Mouse (Mus musculus): ENCODE measurements around the gene Gadd45g.

Gene Gadd45g

DNA sequence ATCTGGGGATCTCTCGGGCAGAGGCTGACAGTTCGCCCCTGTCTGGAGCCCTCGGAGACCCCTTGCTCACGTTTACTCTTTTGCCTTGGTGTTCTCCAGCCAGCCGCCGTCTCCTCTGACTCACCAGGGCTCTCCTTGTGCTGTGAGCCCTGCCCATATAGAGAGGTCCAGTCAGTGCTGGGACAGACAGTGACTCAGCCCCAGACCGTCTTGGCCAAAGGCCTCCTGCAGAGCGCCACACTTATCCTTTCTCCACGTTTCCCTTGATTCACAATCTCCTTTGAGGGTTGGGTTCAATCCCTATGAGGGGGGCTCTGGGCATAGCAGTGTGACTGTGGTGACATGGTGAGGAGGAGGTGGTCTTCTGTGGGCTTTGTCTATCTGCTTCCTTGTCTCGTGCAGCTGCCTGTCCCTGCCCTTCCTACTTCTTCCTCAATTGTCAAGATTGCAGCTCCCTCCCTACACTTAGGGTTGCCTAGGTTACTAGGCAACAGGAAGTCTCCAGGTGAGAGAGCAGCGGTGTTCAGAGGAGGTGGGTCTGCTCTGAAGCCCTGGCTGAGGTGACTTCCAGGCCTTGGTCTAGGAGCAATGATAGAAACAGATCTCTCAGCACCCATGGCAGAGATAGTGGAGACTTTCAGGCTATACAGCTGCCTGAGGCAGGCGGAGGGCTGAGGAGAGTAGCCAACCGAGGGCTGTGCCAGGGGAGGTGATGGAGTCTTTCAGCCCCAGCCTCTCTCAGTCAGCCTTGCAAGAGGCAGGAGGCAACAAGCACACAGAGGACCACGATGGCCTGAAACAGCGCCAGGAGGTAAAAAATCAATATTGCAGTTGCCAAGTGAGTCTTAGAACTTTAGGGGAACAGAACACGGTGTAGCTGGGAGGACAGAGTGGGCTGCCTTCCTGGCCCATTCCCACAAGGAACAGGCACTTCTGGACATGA is 7.1 kb downstream of the Gadd45g start:
- DNase-seq: peak; percentile 54

DNA sequence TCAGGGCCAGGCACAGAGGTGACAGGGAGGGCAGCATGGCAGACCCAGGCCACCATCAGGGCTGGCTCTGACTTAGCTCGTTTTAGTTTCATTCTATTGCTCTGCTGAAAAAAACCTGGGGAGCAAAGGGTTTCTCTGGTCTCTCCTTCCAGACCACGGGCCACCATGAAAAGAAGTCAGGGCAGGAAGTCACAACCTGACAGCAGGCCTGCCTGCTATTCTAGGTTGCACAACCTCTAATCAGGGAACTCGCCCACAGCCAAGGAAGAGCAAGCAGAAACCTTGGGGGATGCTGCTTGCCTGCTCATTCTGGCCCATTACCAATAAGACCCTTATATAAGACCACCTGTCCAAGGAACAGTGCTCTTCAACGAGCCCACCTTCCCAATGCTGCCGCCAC is 9.1 kb downstream of the Gadd45g start:
- DNase-seq: no peak

GRCm38 (mm10) chr13:51857156-51857555 is 10.7 kb downstream of the Gadd45g start:
- DNase-seq: no peak

GRCm38 (mm10) chr13:51858475-51858874 is 12.0 kb downstream of the Gadd45g start:
- no peak for DNase-seq

DNA sequence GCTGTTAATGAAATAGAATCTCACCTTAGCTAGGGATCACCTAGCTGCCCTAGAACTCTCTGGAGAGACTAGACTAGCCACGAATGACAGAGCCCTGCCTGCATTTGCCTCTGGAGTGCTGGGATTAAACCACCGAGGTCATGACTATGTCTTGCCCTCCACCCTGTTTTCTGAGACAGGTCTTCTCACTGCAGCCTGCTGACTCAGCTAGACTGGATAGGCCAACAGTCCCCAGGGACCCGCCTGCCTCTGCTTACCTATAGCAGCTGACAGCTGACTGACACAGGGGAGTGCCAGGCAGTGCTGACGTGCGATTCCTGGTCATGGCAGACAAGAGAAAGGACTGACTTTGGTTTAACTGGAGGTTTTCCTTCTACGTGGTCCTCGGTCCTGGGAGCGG is 12.7 kb downstream of the Gadd45g start:
- DNase-seq: no peak

GRCm38 (mm10) chr13:51859798-51860197 is 13.3 kb downstream of the Gadd45g start:
- no peak for DNase-seq

GRCm38 (mm10) chr13:51862750-51863149 is 16.3 kb downstream of the Gadd45g start:
- DNase-seq: no peak

GRCm38 (mm10) chr13:51866151-51866659 is 19.7 kb downstream of the Gadd45g start:
- no peak for DNase-seq

- DNase-seq: no peak
Observed at GRCm38 (mm10) chr13:51868491-51869128, 22.1 kb downstream of the Gadd45g start.

GRCm38 (mm10) chr13:51869129-51869491 is 22.6 kb downstream of the Gadd45g start:
- no peak for DNase-seq

GRCm38 (mm10) chr13:51871148-51871547 is 24.7 kb downstream of the Gadd45g start:
- DNase-seq: no peak

DNA sequence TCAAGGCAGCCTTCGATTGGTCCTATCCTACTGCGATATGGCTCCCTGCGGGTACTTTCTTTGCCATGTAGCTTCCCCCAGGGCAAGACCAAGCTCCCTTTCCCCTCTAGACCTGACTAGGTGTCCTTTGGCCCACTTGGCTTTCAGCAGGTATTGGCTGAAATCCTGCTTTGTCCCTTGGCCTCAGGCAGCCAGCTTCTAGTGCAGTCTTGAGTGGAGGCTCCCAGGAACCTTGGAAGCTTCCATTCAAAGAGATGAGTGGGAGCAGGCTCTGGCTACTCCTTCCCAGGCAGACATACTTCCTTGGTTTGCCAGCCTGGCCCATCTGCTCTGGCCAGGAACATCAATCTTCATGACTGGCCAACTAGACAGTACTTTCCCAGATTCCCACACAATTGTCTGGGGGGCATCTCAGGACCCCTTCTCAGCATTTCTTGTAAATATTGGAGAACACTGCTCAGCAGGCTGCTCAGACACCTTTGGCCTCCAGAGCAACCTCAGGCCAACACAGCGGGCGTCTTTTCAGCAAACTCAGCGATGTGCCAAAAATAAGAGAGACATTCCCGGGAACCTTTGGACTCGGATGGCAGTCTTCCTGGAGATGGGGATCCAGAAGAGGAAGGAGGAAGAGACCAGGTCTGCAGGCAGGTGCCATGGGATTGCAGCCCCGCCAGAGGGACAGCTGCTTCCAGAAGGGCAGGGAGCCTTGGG is 25.9 kb downstream of the Gadd45g start:
- DNase-seq: no peak

GRCm38 (mm10) chr13:51872963-51873514 is 26.6 kb downstream of the Gadd45g start:
- no peak for DNase-seq

DNA sequence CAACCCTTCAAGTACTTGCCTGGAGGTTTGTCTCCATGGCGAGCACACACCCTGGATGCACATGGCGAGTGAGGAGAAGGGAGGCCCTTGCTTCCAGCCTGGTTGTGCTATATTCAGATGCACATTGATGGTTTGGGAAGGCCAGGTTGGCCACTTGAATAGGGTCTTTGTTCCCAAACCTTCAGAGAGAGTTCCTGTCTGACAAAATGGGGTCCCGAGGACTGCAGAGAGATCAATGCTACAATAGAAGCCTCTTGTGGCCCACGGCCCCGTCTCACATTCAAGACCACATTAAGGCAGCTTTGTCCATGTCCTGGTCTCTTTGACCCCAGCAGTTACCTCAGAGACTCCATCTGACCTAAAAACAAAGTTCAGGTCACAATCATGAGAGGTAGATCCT is 27.3 kb downstream of the Gadd45g start:
- no peak for DNase-seq

- no peak for DNase-seq
Observed at GRCm38 (mm10) chr13:51876131-51876530, 29.7 kb downstream of the Gadd45g start.

- DNase-seq: no peak
Observed at GRCm38 (mm10) chr13:51878806-51879205, 32.3 kb downstream of the Gadd45g start.

GRCm38 (mm10) chr13:51879571-51879970 is 33.1 kb downstream of the Gadd45g start:
- DNase-seq: no peak

DNA sequence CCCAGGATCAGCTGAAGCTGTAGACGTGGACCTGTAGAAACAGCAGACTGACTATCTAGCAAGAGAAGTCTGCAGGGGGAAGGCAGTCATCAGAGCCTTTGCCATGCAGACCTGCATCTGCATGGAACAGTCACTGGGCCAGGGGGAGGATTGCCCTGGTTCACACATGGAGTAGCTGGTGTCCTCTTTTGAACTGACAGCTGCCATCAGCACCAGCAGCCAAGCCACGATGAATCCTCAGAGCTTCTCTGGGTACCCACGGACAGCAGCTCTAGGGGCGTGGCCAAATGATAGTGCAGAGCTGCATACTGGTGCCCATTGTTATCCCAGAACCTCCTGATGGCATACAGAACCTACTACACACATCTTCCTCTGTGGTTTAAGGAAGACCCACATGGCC is 33.5 kb downstream of the Gadd45g start:
- no peak for DNase-seq

DNA sequence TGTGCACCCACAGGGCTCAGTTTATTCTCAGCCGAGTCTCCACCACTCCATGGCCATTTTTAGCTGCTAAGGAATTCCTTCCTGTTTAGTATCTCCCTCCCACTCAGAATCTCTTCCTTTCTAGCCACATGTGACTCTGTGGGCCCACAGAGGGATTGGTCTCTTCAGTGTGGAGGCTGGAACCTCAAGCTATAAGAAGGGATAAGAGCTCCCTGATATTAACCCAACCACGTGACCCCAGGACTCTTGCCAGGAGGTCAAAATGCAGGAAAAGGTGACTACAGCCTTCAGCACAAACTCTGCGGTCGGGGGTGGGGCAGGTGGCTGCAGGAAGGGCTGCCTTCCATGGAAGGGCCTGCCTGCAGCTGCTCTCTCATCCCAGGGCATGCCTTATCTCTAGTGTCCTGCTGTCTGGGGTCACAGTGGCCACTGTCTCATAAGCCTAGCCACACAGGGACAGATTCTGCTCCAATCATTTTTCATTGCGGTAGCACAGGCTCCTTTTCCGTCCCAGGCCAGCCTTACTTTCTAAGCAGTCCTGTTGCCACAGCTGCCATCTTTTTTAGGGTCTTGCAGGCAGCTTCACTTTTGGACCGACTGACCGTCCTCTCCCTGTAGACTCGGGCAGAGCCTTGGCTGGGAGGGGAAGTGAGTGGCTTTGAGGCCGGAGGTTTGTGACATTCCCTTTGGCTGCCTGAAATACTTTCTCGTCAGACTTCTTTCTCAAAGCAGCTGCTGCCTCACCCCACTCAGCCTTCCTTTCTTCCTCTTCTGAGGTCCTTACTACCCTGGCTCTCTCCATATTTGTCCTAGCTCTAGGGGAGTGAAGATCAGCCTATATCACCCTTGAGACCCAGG is 35.0 kb downstream of the Gadd45g start:
- DNase-seq: no peak

DNA sequence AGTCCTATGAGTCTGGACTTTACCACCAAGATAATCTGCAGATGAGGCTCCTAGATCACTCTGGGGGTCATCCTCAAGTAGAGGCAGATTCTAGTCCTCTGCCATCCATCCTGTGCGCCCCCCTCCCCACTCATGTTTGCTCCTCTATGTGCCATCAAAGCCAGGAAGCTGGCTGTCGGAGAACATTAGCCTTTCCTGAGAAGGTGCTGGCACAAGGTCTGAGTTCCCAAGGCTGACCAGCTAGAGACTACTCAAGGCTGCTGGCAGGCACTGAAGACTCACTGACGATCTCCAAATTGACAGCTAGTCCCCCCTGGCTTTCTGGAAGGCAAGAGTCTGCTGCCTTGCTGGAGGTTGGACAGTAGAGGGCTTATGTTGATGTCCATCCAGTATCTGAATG is 35.7 kb downstream of the Gadd45g start:
- DNase-seq: no peak

- no peak for DNase-seq
Observed at GRCm38 (mm10) chr13:51884250-51884649, 37.8 kb downstream of the Gadd45g start.

- no peak for DNase-seq
Observed at GRCm38 (mm10) chr13:51885594-51885993, 39.1 kb downstream of the Gadd45g start.

Measured in embryo, embryonic 11 days (tissue).